Mouse (Mus musculus): ENCODE results near the gene Cyp2d10. TPM values are rescaled to one million over a fixed set of nuclear protein-coding genes. Genes with fewer than 3 reads are reported as not detected.
"Not testable (repeated sequence)": the region's sequence is repeated elsewhere in the genome, so short reads cannot be mapped to it uniquely, and the experiment has no call there.

The Cyp2d10 gene
- total RNA-seq, 2 experiments from 2014 or later = not detected

DNA sequence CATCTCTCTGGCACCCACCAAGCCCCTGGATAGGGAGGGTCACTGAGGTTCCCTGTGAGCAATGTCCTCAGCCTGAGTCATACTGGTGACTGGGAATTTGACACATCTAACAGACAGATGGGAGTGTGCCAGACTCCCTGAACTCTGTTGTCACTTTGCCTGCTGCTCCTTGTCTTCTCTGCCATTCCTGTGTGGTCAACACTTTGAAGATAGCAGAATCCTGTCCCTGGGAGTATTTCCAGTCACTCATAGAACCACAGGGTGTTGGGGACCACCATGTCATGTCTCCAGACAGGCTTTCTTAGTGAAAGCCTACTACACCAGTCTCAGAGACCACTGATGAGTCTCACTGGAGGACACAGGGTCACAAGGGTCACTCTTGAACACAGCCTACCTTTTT is 4.9 kb downstream of the Cyp2d10 start:
- ATAC-seq (ENCODE audit: poor library complexity, severe bottlenecking) = no peak

GRCm38 (mm10) chr15:82401516-82401915 is 5.5 kb downstream of the Cyp2d10 start:
- ATAC-seq (ENCODE audit: poor library complexity, severe bottlenecking) = no peak

- not testable (repeated sequence) for ATAC-seq (ENCODE audit: poor library complexity, severe bottlenecking)
Measured at GRCm38 (mm10) chr15:82395955-82396354, 11.0 kb downstream of the Cyp2d10 start.

- not testable (repeated sequence) for ATAC-seq (ENCODE audit: poor library complexity, severe bottlenecking)
Measured at GRCm38 (mm10) chr15:82393922-82394321, 13.1 kb downstream of the Cyp2d10 start, which contains the start of gene Cyp2d11. Cyp2d11 (minus strand) TSS chr15:82394022.

- not testable (repeated sequence) for ATAC-seq (ENCODE audit: poor library complexity, severe bottlenecking)
Measured at GRCm38 (mm10) chr15:82389916-82390315, 17.1 kb downstream of the Cyp2d10 start.

- no peak for ATAC-seq (ENCODE audit: poor library complexity, severe bottlenecking)
Measured at GRCm38 (mm10) chr15:82385729-82386128, 21.3 kb downstream of the Cyp2d10 start.

GRCm38 (mm10) chr15:82382441-82382840 is 24.6 kb downstream of the Cyp2d10 start:
- ATAC-seq (ENCODE audit: poor library complexity, severe bottlenecking) = no peak

DNA sequence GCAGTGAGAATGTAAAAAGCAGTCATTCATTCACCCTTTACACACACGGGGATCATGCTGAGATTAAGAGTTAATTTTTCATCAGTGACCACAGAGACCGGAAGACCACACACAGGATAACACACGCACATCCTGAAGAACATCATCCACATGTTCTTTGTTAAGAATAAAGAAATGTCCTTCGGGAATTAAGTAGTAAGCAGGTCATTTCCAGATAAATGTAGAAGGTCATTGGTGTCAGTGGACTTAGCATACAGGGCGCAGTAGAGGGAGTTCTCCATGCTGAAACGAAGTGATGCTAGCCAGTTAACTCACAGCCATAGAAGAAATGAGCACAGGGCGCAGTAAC is 26.3 kb downstream of the Cyp2d10 start:
- ATAC-seq (ENCODE audit: poor library complexity, severe bottlenecking) = no peak

DNA sequence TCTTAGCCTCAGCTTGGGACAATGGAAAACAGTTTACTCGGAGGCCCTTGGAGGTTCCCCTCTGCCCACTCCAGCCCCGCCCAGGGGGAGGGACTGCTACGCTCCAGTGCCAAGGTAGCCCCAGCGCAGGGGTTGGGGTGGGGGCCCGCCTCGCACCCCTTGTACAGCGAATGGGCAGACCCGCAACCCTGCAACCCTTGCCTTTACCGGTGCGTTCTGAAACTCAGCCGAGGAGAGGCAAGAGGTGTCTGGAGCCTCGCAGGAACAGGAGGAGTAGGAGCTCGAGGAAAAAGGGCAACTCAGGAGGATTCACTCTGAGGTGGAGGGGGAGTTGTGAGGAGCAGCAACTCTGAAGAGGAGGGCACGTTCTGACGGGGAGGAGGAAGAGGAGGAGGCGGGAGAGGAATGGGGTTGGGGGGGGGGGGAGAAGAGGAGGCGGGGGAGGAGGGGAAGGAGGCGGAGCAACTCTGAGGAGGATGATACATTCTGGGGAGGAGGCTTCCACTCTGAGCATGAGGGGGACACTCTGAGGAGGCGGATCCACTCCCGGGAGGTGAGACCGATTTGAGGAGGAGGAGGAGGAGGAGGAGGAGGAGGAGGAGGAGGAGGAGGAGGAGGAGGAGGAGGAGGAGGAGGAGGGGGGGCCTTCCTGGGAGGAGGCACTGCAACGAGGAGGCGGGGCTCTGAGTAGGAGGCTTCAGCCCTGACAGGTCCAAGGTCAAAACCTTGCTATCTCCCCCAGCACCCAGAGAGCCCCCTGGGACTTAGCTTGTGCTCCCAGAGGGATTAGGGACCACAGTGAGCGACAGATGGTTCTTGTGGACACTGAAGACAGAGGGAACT is 26.9 kb downstream of the Cyp2d10 start, which contains the start of gene Cyp2d22:
Gene Cyp2d22, minus strand, starts transcription at position 390 of the 843 bp plus-strand sequence.
- peak; percentile 76 for ATAC-seq (ENCODE audit: poor library complexity, severe bottlenecking)

- no peak for ATAC-seq (ENCODE audit: poor library complexity, severe bottlenecking)
Measured at GRCm38 (mm10) chr15:82379511-82379870, 27.5 kb downstream of the Cyp2d10 start.

- ATAC-seq (ENCODE audit: poor library complexity, severe bottlenecking) = no peak
Measured at GRCm38 (mm10) chr15:82378261-82379180, 28.5 kb downstream of the Cyp2d10 start.

- ATAC-seq (ENCODE audit: poor library complexity, severe bottlenecking) = no peak
Measured at GRCm38 (mm10) chr15:82377701-82378100, 29.3 kb downstream of the Cyp2d10 start.

GRCm38 (mm10) chr15:82376393-82377138 is 30.4 kb downstream of the Cyp2d10 start:
- no peak for ATAC-seq (ENCODE audit: poor library complexity, severe bottlenecking)

DNA sequence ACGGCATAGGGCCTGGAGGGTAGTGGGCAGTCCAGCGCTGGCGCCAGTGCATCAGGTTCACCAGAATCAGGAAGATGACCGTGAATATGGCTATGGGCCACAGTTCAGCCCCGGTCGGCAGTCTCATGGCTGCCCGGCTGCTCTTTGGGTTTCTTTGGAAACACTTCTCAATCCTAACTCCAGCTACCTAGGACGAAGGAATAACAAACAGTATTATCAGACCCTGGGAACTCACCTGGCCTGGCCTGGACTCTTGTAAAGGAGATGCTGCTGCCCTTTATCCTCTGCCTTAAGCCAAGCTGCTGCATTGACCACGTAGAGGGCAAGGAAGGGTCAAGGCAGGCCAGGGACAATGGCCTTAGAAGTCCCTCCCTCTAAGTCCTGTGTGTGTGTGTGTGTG is 31.1 kb downstream of the Cyp2d10 start:
- no peak for ATAC-seq (ENCODE audit: poor library complexity, severe bottlenecking)

- ATAC-seq (ENCODE audit: poor library complexity, severe bottlenecking) = no peak
Measured at GRCm38 (mm10) chr15:82374437-82374836, 32.6 kb downstream of the Cyp2d10 start.

GRCm38 (mm10) chr15:82372991-82373390 is 34.0 kb downstream of the Cyp2d10 start:
- ATAC-seq (ENCODE audit: poor library complexity, severe bottlenecking) = no peak

GRCm38 (mm10) chr15:82372446-82372845 is 34.5 kb downstream of the Cyp2d10 start:
- no peak for ATAC-seq (ENCODE audit: poor library complexity, severe bottlenecking)

GRCm38 (mm10) chr15:82368851-82369250 is 38.1 kb downstream of the Cyp2d10 start:
- ATAC-seq (ENCODE audit: poor library complexity, severe bottlenecking) = no peak

GRCm38 (mm10) chr15:82368146-82368545 is 38.8 kb downstream of the Cyp2d10 start:
- ATAC-seq (ENCODE audit: poor library complexity, severe bottlenecking) = no peak

DNA sequence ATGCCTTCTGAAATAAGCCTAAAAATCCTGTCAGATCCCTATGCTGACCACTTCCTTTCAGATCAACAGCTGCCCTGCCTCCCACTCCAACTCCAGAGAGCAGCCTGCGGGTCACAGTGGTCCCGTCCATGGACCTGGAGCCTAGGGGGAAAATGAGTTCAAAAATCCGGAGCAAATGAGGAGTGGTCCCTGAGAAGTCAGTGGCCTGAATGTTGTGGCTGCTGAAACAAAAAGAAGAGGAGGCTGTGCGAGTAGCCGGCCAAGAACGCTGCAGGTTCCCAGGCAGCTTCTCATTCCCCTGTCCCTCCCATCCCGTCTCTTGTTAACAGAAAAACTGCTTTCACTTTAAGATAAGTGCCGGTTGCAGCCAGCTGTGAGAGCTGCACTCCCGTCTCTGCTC is 42.4 kb downstream of the Cyp2d10 start:
- not testable (repeated sequence) for ATAC-seq (ENCODE audit: poor library complexity, severe bottlenecking)

DNA sequence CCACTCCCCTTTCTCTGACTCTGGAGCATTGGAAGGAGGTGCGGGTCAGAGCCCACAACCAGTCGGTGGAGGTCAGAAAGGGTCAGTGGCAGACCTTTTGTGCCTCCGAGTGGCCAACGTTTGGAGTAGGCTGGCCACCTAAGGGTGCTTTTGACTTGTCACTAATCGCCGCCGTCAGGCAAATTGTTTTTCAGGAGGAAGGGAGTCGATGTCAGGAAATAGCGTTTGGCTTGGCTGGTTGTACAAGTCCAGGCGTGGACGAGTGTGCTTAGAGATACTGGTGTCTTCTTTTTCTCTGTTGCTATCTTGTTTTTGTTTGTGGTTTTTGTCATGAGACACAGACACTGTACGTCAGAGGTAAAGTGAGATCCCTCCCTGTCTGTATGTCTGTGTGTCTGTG is 43.2 kb downstream of the Cyp2d10 start:
- ATAC-seq (ENCODE audit: poor library complexity, severe bottlenecking) = not testable (repeated sequence)
